Mouse (Mus musculus): ENCODE measurements around the gene Lgals2. TPM values are rescaled to one million over a fixed set of nuclear protein-coding genes. Genes with fewer than 3 reads are reported as not detected.

Lgals2 gene
- polyA plus RNA-seq, 1 experiment from 2014 or later: not detected

Small RNA genes within 50 kb of the gene (microRNA-seq; reads per million reads assigned to microRNA genes)
- not detected for gene Mir6955

Other genes with a start within 250 kb of the Lgals2 start
- gene Elfn2, start 136.8 kb downstream of the Lgals2 start, polyA plus RNA-seq (2014; fragmentation: Nextera tagmentation; extraction: Ambion mirVana): 4.1 and 6.8 TPM in 2 replicates
- 6.9 and 10.2 TPM in 2 replicates for gene Mfng, start 82.1 kb downstream of the Lgals2 start, polyA plus RNA-seq (2014; fragmentation: Nextera tagmentation; extraction: Ambion mirVana)
- gene Card10, start 52.5 kb downstream of the Lgals2 start, polyA plus RNA-seq (2014; fragmentation: Nextera tagmentation; extraction: Ambion mirVana): 1.8 and 2.2 TPM in 2 replicates
- gene Cdc42ep1, start 12.9 kb downstream of the Lgals2 start, polyA plus RNA-seq (2014; fragmentation: Nextera tagmentation; extraction: Ambion mirVana): 4.6 and 7.7 TPM in 2 replicates
- gene Gga1, start 21.7 kb upstream of the Lgals2 start, polyA plus RNA-seq (2014; fragmentation: Nextera tagmentation; extraction: Ambion mirVana): 31.7 and 37.1 TPM in 2 replicates
- gene Gm49510, start 44.1 kb upstream of the Lgals2 start, polyA plus RNA-seq (2014; fragmentation: Nextera tagmentation; extraction: Ambion mirVana): 0.21 TPM in 1 of 2 replicates, not detected in the other
- 3.4 and 4.1 TPM in 2 replicates for gene Sh3bp1, start 44.2 kb upstream of the Lgals2 start, polyA plus RNA-seq (2014; fragmentation: Nextera tagmentation; extraction: Ambion mirVana)
- gene Pdxp, start 58.4 kb upstream of the Lgals2 start, polyA plus RNA-seq (2014; fragmentation: Nextera tagmentation; extraction: Ambion mirVana): 74.9 and 84.7 TPM in 2 replicates
- 50.7 and 166 TPM in 2 replicates for gene Lgals1, start 71.2 kb upstream of the Lgals2 start, polyA plus RNA-seq (2014; fragmentation: Nextera tagmentation; extraction: Ambion mirVana)
- gene Nol12, start 79.4 kb upstream of the Lgals2 start, polyA plus RNA-seq (2014; fragmentation: Nextera tagmentation; extraction: Ambion mirVana): 58.4 and 66.0 TPM in 2 replicates
- 33.9 and 35.4 TPM in 2 replicates for gene Triobp, start 92.2 kb upstream of the Lgals2 start, polyA plus RNA-seq (2014; fragmentation: Nextera tagmentation; extraction: Ambion mirVana)
- gene H1f0, start 172.9 kb upstream of the Lgals2 start, polyA plus RNA-seq (2014; fragmentation: Nextera tagmentation; extraction: Ambion mirVana): 45.6 and 126 TPM in 2 replicates
- gene Galr3, start 186.4 kb upstream of the Lgals2 start, polyA plus RNA-seq (2014; fragmentation: Nextera tagmentation; extraction: Ambion mirVana): not detected in 2 replicates
- gene Ankrd54, start 207.4 kb upstream of the Lgals2 start, polyA plus RNA-seq (2014; fragmentation: Nextera tagmentation; extraction: Ambion mirVana): 45.9 and 46.2 TPM in 2 replicates
- 169 and 183 TPM in 2 replicates for gene Eif3l, start 219.7 kb upstream of the Lgals2 start, polyA plus RNA-seq (2014; fragmentation: Nextera tagmentation; extraction: Ambion mirVana)

Data from neural tube, embryonic 14.5 days (tissue).